In genomic region chr9:115488913-115489809, GRCm38 (mm10) we compare ENCODE assay signal across 20 mouse cellular contexts.
DNase-seq lines count a peak whose midpoint lies in the region; TF ChIP-seq lines count a peak whose summit lies in the region.
"Had no signal": no experiment of that assay in that cellular context is flagged by ENCODE, and none has a peak within 500 bp of the region (broad histone marks: within the 10 kb centered on the region; RNA-seq: fewer than 3 reads in every experiment).

No protein-coding gene starts in this region.

- no peak overlapping the region for H3K4me3 ChIP-seq in heart, embryonic 10.5 days
- no peak overlapping the region for H3K4me3 ChIP-seq in bone marrow, adult 2 months (replicated peaks; ENCODE audit: control insufficient read depth, low read depth, low read length)
- H3K4me3 ChIP-seq: forebrain, embryonic 12.5 days; heart, embryonic 12.5 days; layer of hippocampus, adult 2 months; left cerebral cortex, adult 2 months; limb, embryonic 10.5 days; liver, embryonic 13.5 days had no signal

- H3K27me3 ChIP-seq in heart, embryonic 10.5 days (ENCODE audit: insufficient read depth, poor library complexity, severe bottlenecking) = no peaks in the 10 kb centered on the region
- H3K27me3 ChIP-seq: forebrain, embryonic 12.5 days; liver, embryonic 13.5 days had no signal

- intact Hi-C loops in heart, postnatal 14 days (cut with DNase I) = no loop called here

- no peaks in the 10 kb centered on the region for H3K9me3 ChIP-seq in heart, embryonic 10.5 days
- H3K9me3 ChIP-seq: forebrain, embryonic 12.5 days; heart, embryonic 12.5 days; limb, embryonic 10.5 days; liver, embryonic 13.5 days had no signal

- DNase-seq in heart, adult 11 months = peak; percentile 84
- no peak for DNase-seq in heart, embryonic 10.5 days (ENCODE audit: low spot score)
- peak; percentile 23 for DNase-seq in lung, postnatal 36 days
- no peak for DNase-seq in lung, postnatal 10 days
- DNase-seq in spleen, postnatal 36 days (ENCODE audit: low spot score in 2 of 2) = peak; percentile 75 to 76
- no peak for DNase-seq in heart, postnatal 14 days
- no peak for DNase-seq in neural tube, embryonic 10.5 days (ENCODE audit: extremely low spot score, low spot score)
- DNase-seq: cerebellum, adult 9-11 months; embryo, embryonic 11 days; gastrocnemius, postnatal 36 days; heart, postnatal 36 days; kidney, adult 2 months; liver, embryonic 13.5 days; lung, postnatal 14 days had no signal

- no peak for TF ChIP-seq POLR2A in bone marrow, adult 2 months (IDR thresholded peaks at IDR 0.05; ENCODE audit: borderline replicate concordance, control insufficient read depth, low read depth, low read length)

- no peak for TF ChIP-seq CTCF in bone marrow, adult 2 months (IDR thresholded peaks at IDR 0.05; ENCODE audit: control insufficient read depth, insufficient read depth, low read length)

- no peaks in the 10 kb centered on the region for H3K4me1 ChIP-seq in heart, embryonic 10.5 days
- H3K4me1 ChIP-seq in bone marrow, adult 2 months (ENCODE audit: control insufficient read depth, insufficient read depth, low read length) = no peaks in the 10 kb centered on the region; the same call in 1 of the 2 replicates
- H3K4me1 ChIP-seq: forebrain, embryonic 12.5 days; liver, embryonic 13.5 days had no signal

- H3K27ac ChIP-seq in heart, embryonic 10.5 days = no peak overlapping the region
- peak overlapping the region; percentile 1; the same call in 1 of the 2 replicates for H3K27ac ChIP-seq in bone marrow, adult 2 months (ENCODE audit: control insufficient read depth, insufficient read depth, low read depth, low read length, poor library complexity)
- H3K27ac ChIP-seq: forebrain, embryonic 12.5 days; layer of hippocampus, adult 2 months; left cerebral cortex, adult 2 months; limb, embryonic 10.5 days; liver, embryonic 13.5 days had no signal

- WGBS in heart, embryonic 10.5 days = 78% methylated on average over 9 of the region's 9 CpGs
- 65% methylated on average over 9 of the region's 9 CpGs for WGBS in bone marrow, adult 2 months

- H3K36me3 ChIP-seq in heart, embryonic 10.5 days = no peaks in the 10 kb centered on the region
- H3K36me3 ChIP-seq: forebrain, embryonic 12.5 days; heart, embryonic 12.5 days; limb, embryonic 10.5 days; liver, embryonic 13.5 days had no signal

Comparison
In these comparisons a context has a peak if more than half of its experiments do, and no peak if none do; other contexts are left out.
1. DNase-seq: peak in heart, adult 11 months (single experiment), lung, postnatal 36 days (single experiment) and spleen, postnatal 36 days (2 of 2); none in heart, embryonic 10.5 days (single experiment), lung, postnatal 10 days (single experiment), heart, postnatal 14 days (0 of 2) and neural tube, embryonic 10.5 days (single experiment).